Mouse (Mus musculus): ENCODE data around the gene Doc2a. TPM values are rescaled to one million over a fixed set of nuclear protein-coding genes. Genes with fewer than 3 reads are reported as not detected.
A peak's percentile ranks its signal among the peaks of the same experiment; 100 is the strongest.

The Doc2a gene
- polyA plus RNA-seq, 1 experiment = not detected

GRCm38 (mm10) chr7:126868003-126868402 is 20.8 kb downstream of the Doc2a start:
- TF ChIP-seq CTCF (IDR thresholded peaks at IDR 0.05; ENCODE audit: extremely low read depth, insufficient read length, insufficient replicate concordance, low read depth, low read length) (no peak), POLR2A (IDR thresholded peaks at IDR 0.05; ENCODE audit: low read depth, low read length) (no peak)
- no peak overlapping the region for H3K4me3 ChIP-seq (ENCODE audit: low read depth, low read length)
- H3K4me1 ChIP-seq (ENCODE audit: control insufficient read depth, insufficient read depth, insufficient read length, low read length) = peaks cover 8% of the 10 kb centered on the region; the same call in 1 of the 2 replicates
- H3K27ac ChIP-seq (ENCODE audit: insufficient read depth, low read depth, low read length) = no peak overlapping the region
- peaks cover 69% of the 10 kb centered on the region for H3K36me3 ChIP-seq (ENCODE audit: control insufficient read depth, insufficient read depth, low read length)
- H3K27me3 ChIP-seq (ENCODE audit: control insufficient read depth, insufficient read depth, low read length) = no peaks in the 10 kb centered on the region
- 80% methylated on average over 12 of the region's 12 CpGs for WGBS

GRCm38 (mm10) chr7:126869780-126870519 is 22.7 kb downstream of the Doc2a start:
- Histone ChIP-seq H3K4me3 (ENCODE audit: low read depth, low read length) (no peak overlapping the region), H3K36me3 (ENCODE audit: control insufficient read depth, insufficient read depth, low read length) (peaks cover 79% of the 10 kb centered on the region), H3K27me3 (ENCODE audit: control insufficient read depth, insufficient read depth, low read length) (no peaks in the 10 kb centered on the region), H3K27ac (ENCODE audit: insufficient read depth, low read depth, low read length) (no peak overlapping the region), H3K4me1 (ENCODE audit: control insufficient read depth, insufficient read depth, insufficient read length, low read length) (no peaks in the 10 kb centered on the region)
- TF ChIP-seq POLR2A (IDR thresholded peaks at IDR 0.05; ENCODE audit: low read depth, low read length) = no peak
- no peak for TF ChIP-seq CTCF (IDR thresholded peaks at IDR 0.05; ENCODE audit: extremely low read depth, insufficient read length, insufficient replicate concordance, low read depth, low read length)
- WGBS = 92% methylated on average over 23 of the region's 23 CpGs

- Histone ChIP-seq H3K27me3 (ENCODE audit: control insufficient read depth, insufficient read depth, low read length) (no peaks in the 10 kb centered on the region), H3K4me3 (ENCODE audit: low read depth, low read length) (no peak overlapping the region), H3K4me1 (ENCODE audit: control insufficient read depth, insufficient read depth, insufficient read length, low read length) (no peaks in the 10 kb centered on the region), H3K27ac (ENCODE audit: insufficient read depth, low read depth, low read length) (no peak overlapping the region), H3K36me3 (ENCODE audit: control insufficient read depth, insufficient read depth, low read length) (peaks cover 83% of the 10 kb centered on the region)
- TF ChIP-seq CTCF (IDR thresholded peaks at IDR 0.05; ENCODE audit: extremely low read depth, insufficient read length, insufficient replicate concordance, low read depth, low read length) = no peak
- TF ChIP-seq POLR2A (IDR thresholded peaks at IDR 0.05; ENCODE audit: low read depth, low read length) = no peak
- 91% methylated on average over 2 of the region's 2 CpGs for WGBS
These were observed 23.3 kb downstream of the Doc2a start for GRCm38 (mm10) chr7:126870520-126870891.

GRCm38 (mm10) chr7:126877239-126877638 is 30.0 kb downstream of the Doc2a start:
- TF ChIP-seq CTCF (IDR thresholded peaks at IDR 0.05; ENCODE audit: extremely low read depth, insufficient read length, insufficient replicate concordance, low read depth, low read length) (no peak), POLR2A (IDR thresholded peaks at IDR 0.05; ENCODE audit: low read depth, low read length) (no peak)
- WGBS = 100% methylated on average over 1 of the region's 1 CpGs
- H3K36me3 ChIP-seq (ENCODE audit: control insufficient read depth, insufficient read depth, low read length) = peaks cover 74% of the 10 kb centered on the region
- H3K4me1 ChIP-seq (ENCODE audit: control insufficient read depth, insufficient read depth, insufficient read length, low read length) = peaks cover 3% of the 10 kb centered on the region; the same call in 1 of the 2 replicates
- H3K27me3 ChIP-seq (ENCODE audit: control insufficient read depth, insufficient read depth, low read length) = no peaks in the 10 kb centered on the region
- H3K27ac ChIP-seq (ENCODE audit: insufficient read depth, low read depth, low read length) = no peak overlapping the region
- no peak overlapping the region for H3K4me3 ChIP-seq (ENCODE audit: low read depth, low read length)

- no peaks in the 10 kb centered on the region for H3K27me3 ChIP-seq (ENCODE audit: control insufficient read depth, insufficient read depth, low read length)
- H3K27ac ChIP-seq (ENCODE audit: insufficient read depth, low read depth, low read length) = 0 out of 2 replicates have a peak overlapping the region, but pooled peaks have one; percentile 6
- 80% methylated on average over 6 of the region's 6 CpGs for WGBS
These were observed 33.8 kb downstream of the Doc2a start for GRCm38 (mm10) chr7:126881040-126881439.

GRCm38 (mm10) chr7:126883731-126884181 is 36.5 kb downstream of the Doc2a start:
- 1% methylated on average over 15 of the region's 15 CpGs for WGBS
- H3K4me3 ChIP-seq (ENCODE audit: low read depth, low read length) = peak overlapping the region; percentile 87
- TF ChIP-seq POLR2A (IDR thresholded peaks at IDR 0.05; ENCODE audit: low read depth, low read length) (no peak), CTCF (IDR thresholded peaks at IDR 0.05; ENCODE audit: extremely low read depth, insufficient read length, insufficient replicate concordance, low read depth, low read length) (no peak)
- peaks cover 7% of the 10 kb centered on the region for H3K4me1 ChIP-seq (ENCODE audit: control insufficient read depth, insufficient read depth, insufficient read length, low read length)
- H3K36me3 ChIP-seq (ENCODE audit: control insufficient read depth, insufficient read depth, low read length) = peaks cover 23% of the 10 kb centered on the region
- no peaks in the 10 kb centered on the region for H3K27me3 ChIP-seq (ENCODE audit: control insufficient read depth, insufficient read depth, low read length)
- H3K27ac ChIP-seq (ENCODE audit: insufficient read depth, low read depth, low read length) = peak overlapping the region; percentile 35; the same call in 1 of the 2 replicates

More at GRCm38 (mm10) chr7:126881040-126881439, 33.8 kb downstream of the Doc2a start:
- TF ChIP-seq CTCF (IDR thresholded peaks at IDR 0.05; ENCODE audit: extremely low read depth, insufficient read length, insufficient replicate concordance, low read depth, low read length) = no peak
- no peak for TF ChIP-seq POLR2A (IDR thresholded peaks at IDR 0.05; ENCODE audit: low read depth, low read length)
- Histone ChIP-seq H3K36me3 (ENCODE audit: control insufficient read depth, insufficient read depth, low read length) (peaks cover 42% of the 10 kb centered on the region), H3K4me3 (ENCODE audit: low read depth, low read length) (no peak overlapping the region), H3K4me1 (ENCODE audit: control insufficient read depth, insufficient read depth, insufficient read length, low read length) (peaks cover 7% of the 10 kb centered on the region)

Data from small intestine, adult 2 months (tissue).